Mouse (Mus musculus) gastrocnemius, postnatal 36 days (tissue): Measurements from ENCODE around the gene Cd2. TPM values are rescaled to one million over a fixed set of nuclear protein-coding genes. Genes with fewer than 3 reads are reported as not detected.

Experiments
- DNase-seq, 2 experiments: peaks; one replicate each; pipeline ENCODE4 v3.0.0; 2022
- intact Hi-C: fragments of 180-260 bp; cut with DNase I; formaldehyde crosslinking; loops from one replicate; pipeline ENCODE4 v1.15.1; 2025
- long read RNA-seq, 2 experiments: library from polyadenylated mRNA; stranded (forward); transcript quantifications; one replicate each; pipeline ENCODE4 v2.0.0; 2021
- total RNA-seq, 2 experiments: library from RNA; stranded (reverse); gene quantifications; 2 replicates each; pipeline ENCODE4 v1.2.3; 2021

The Cd2 gene
- total RNA-seq, result under 1 TPM; 0.38 to 0.39 TPM
- long read RNA-seq, experiment 1, partial matches to known transcripts, result 0 of 1 reads
- long read RNA-seq, experiment 1, other reads (novel, unspliced or antisense), result 0 of 1 reads
- long read RNA-seq, experiment 2, result 0 reads

DNA sequence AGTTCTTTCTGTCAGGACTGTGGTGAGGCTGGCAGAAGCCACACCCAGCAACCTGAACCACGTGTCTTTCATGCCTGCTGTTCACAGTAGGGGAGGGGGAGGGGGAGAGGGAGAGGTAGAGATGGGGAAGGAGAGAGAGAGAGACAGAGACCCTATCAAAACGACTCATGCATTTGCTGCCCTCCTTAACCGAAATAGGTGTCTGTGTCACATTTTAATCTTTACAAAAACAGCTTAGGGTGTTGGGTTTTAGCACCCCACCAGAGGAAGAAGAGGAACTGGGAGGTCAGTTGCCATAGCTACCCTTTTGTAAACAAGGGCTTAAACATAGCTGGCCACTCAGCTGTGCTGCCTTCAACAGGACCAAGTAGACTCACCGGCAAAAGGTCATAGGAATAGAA is at the start of gene Cd2:
Gene Cd2 (minus strand): TSS at position 29 of the 401 bp plus-strand sequence.
- no peak for DNase-seq
- intact Hi-C loops, result no loop called here

DNA sequence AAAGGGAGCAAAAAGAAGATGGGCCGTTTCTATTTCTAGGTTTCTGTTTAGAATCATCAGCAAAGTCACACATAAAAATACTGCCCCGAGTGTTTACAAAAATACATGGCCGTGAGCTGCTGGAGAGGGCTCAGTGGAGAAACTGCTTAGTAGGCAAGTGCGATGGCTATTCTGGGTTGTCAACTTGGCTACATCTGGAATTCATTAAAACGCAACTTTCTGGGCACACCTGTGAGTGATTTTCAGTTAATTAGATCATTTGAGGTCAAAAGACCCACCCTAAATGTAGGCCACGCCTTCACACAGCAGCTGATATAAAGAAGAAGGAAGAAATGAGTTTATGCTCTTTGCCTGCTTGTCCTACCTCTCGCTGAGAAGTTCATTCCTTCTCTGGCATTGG is 40.9 kb upstream of the Cd2 start:
- intact Hi-C loops, result no loop called here
- DNase-seq, result no peak

- intact Hi-C loops, result no loop called here
- no peak for DNase-seq
These were observed 39.5 kb upstream of the Cd2 start for GRCm38 (mm10) chr3:101327248-101327647.

DNA sequence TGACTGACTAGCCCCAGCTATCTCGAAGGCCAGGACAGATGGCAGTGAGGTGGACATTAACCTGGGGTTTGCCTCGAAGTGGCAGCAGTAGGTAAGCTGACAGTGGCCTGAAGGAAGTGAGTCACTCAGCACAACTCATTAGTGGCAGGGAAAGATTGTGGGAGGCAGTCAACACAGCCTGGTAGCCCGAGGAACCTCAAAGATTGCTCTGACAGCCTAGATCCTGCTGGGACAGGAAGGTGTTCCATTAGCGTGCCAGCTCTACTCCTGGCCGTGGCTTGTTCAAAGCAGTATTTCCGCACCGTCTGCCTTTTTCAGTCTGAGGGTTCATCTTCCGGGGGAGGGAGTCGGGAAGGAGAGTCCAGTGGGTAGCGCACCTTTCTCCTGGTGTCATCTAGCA is 34.7 kb upstream of the Cd2 start:
- intact Hi-C loops, result no loop called here
- no peak for DNase-seq

GRCm38 (mm10) chr3:101320874-101321273 is 33.1 kb upstream of the Cd2 start:
- DNase-seq, result no peak
- intact Hi-C loops, result no loop called here

DNA sequence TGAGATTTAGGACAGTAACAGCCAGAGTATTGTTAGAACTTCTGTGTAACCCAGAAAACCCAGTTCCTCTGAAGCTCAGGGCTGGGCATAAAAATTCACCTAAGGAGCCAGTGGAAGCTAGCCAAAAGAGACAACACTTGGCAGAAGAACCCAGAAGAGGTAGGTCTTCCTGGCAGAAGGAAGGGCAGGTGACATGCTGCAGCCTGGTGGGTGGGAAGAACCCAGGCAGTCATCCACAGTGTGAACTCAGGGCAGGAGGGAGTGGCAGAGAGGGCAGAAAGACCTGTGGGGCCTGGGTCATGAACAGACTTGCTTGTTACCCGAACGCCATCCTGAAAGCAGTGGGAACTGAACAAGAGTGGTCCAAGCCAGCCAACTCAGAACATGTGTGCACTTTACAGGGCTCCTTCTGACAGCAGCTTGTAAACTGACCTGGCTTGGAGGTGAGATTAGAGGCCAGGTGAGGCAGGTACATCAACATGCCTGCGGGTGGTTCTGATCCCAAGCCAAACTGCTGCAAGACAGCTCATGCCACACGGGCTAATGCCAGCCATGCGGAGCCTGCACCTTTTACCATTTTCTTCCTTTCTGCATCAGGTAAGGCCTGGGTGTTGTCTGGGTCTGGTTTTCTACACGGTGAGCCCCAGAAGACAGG is 30.9 kb upstream of the Cd2 start:
- intact Hi-C loops, result loop anchor here (10.0 kb wide), 1 partner anchor 496 kb away; no protein-coding TSS in a partner anchor
- DNase-seq, result no peak

DNA sequence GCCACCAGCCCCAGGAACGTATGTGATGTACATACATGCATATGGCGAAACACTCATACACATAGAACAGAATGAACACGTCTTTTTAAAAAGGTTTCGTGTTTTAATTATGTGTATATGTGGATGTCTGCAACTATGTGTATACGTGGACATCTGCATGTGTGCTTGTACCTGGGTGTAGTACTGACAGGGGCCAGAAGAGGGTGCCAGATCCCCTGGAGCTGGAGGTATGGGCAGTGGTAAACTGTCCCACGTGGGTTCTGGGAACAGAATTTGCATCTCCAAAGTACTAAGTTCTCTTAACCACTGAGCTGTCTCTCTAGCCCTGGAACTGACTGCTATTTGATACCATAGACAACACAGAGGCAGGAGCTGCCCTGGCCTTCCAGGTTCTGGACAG is 30.4 kb upstream of the Cd2 start:
- DNase-seq, result no peak
- intact Hi-C loops, result loop anchor here (10.0 kb wide), 1 partner anchor 497 kb away; no protein-coding TSS in a partner anchor

DNA sequence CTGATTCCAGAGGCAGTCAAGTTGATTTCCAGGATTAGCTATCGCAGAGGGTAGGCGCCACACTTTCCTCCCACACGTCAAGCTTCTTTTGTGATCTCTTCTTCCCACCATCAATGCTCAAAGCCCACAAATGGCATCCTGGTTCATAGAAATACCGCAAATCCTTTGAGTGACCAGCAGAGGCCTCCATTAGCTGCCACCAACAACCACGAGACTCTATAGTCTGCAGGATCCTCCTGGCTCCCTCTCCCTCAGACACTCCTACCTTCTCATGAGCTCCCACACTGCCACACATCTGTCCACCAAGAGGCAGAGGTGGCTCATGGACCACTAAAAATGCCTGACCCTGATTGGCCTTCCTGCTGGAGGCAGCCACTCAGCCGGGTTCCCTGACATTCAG is 27.2 kb upstream of the Cd2 start:
- intact Hi-C loops, result loop anchor here (10.0 kb wide), 1 partner anchor 500 kb away; no protein-coding TSS in a partner anchor

DNA sequence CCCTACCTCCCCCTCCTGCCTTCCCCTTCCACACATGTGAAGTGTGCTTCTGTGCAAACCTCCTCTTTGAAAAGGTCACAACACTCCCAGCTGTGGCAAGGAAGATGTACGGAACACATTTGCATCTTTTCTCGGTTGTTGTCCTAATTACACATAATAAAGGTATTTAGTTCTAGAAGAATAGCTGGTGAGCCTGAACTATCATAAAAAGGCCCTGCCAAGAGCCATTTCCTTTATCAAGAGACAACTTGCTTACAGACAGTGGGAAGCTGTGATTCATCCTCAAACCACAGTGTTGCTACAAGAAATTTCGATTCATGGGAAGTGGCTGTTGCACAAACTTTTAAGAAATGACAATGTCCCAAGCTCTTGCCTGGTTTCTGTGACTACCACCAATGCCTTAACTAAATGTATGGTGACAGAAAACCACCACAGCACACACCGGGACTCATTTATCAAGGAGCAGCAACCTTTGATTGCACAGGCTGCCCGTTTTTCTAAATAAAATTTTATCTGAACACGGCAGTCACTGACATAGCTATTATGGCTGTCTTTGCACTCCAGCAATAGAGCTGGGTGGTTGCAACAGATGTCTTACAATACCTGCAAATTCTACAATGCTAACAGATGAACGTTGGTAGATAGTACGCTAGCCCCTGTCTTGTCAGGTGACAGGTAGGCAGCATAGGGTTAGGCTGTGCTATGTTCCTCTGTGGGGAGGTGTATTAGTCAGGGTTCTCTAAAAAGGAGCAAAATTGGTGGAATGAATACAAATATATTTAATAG is 25.7 kb upstream of the Cd2 start:
- intact Hi-C loops, result loop anchor here (10.0 kb wide), 1 partner anchor 501 kb away; no protein-coding TSS in a partner anchor
- no peak for DNase-seq

More for the DNA sequence above, 27.2 kb upstream of the Cd2 start:
- no peak for DNase-seq

- intact Hi-C loops, result loop anchor here (10.0 kb wide), 1 partner anchor 504 kb away; no protein-coding TSS in a partner anchor
- no peak for DNase-seq
These were observed 23.2 kb upstream of the Cd2 start for GRCm38 (mm10) chr3:101310977-101311376.

DNA sequence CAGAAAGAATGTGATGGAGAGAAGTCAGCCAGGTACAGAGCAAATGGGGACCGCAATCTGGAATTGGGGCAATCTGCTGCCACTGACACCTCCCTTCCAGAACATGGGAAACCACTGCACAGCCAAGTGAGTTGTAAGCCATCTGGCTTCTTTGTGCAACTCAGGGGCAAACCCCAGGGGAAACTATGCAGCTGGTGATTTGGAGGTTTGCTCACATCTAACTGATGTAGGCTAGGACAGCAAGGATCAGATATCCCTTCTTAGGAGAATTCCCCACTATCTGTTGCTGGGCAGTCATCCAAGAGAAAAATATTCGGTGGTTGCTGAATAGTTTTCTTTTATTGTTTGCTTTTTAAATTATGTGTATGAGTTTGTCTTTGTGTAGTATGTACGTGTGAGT is 21.9 kb upstream of the Cd2 start:
- DNase-seq, result no peak
- intact Hi-C loops, result loop anchor here (10.0 kb wide), 1 partner anchor 505 kb away; no protein-coding TSS in a partner anchor

- no peak for DNase-seq
- intact Hi-C loops, result no loop called here
These were observed 18.4 kb upstream of the Cd2 start for GRCm38 (mm10) chr3:101306090-101306489.

- no peak for DNase-seq
- intact Hi-C loops, result loop anchor here (2.0 kb wide), 1 partner anchor 158 kb away; no protein-coding TSS in a partner anchor
These were observed 17.3 kb upstream of the Cd2 start for GRCm38 (mm10) chr3:101305046-101305445.

GRCm38 (mm10) chr3:101304156-101304555 is 16.4 kb upstream of the Cd2 start:
- intact Hi-C loops, result loop anchor here (2.0 to 5.0 kb wide), 2 partner anchors 68 to 159 kb away; no protein-coding TSS in a partner anchor
- DNase-seq, result peak; percentile 66 to 75

DNA sequence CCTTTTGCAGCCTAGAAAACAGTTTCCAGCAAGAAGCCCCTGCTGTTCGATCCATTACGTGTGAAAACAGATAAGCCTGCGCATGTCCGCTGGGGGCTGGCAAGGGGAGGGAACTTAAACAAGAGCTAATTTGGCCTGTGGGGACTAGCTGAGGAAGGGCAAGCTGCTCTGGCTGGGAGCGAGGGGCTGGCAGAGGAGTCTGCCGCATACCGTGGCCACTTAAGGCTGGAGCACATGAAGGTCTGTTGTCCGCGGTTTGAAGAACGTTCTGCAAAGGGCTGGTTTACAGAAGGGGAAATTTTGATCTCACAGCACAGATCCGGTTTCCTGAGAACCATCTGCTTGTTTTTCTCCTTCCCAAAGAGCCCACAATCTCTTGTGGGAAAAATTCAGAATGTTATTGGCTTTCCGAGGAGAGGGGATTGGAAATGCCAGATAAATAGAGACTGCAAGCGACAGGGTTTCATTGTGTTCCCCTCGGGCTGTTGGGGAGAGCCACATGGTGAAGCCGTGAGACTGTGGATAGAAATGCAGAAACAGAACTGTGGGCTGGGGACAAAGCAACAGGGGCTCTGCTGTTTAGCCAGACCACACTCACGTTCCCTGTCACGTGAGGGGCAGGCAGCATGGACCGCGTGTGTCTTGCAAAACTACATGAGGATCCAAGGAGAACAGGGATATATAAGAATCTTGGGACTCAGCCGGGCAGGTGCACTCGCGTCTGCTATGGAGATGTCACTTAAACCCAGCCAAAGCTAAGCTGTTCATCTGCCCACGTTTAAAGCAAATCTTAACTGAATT is 12.7 kb upstream of the Cd2 start:
- no peak for DNase-seq
- intact Hi-C loops, result loop anchor here (5.0 kb wide), 1 partner anchor 72 kb away; no protein-coding TSS in a partner anchor

DNA sequence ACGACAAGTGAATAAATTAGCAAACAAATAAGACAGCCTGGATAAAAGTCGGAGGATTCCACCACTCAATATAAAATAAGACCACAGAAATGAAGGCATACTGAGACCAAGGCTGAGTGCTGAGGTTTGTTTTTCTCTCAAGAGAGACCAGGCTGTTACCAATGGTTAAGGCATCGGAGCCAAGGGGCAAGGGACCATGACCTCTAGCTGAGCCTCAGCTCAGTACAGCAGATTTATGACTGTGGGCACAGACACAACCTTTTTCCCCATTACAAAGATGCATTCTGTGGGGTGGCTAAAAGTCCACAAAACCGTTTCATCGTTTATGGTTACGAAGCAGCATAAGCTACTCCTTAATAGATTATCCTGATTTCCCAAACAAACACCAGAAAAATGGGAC is 11.9 kb upstream of the Cd2 start:
- DNase-seq, result no peak
- intact Hi-C loops, result no loop called here

GRCm38 (mm10) chr3:101297221-101297620 is 9.5 kb upstream of the Cd2 start:
- intact Hi-C loops, result no loop called here
- DNase-seq, result no peak

GRCm38 (mm10) chr3:101295931-101296820 is 8.4 kb upstream of the Cd2 start:
- DNase-seq, result no peak
- intact Hi-C loops, result loop anchor here (1.0 kb wide), 1 partner anchor 322 kb away; no protein-coding TSS in a partner anchor

GRCm38 (mm10) chr3:101295366-101295867 is 7.7 kb upstream of the Cd2 start:
- peak; percentile 87 to 88 for DNase-seq
- intact Hi-C loops, result loop anchor here (1.0 kb wide), 1 partner anchor 321 kb away; no protein-coding TSS in a partner anchor
